Mouse (Mus musculus) urinary bladder, postnatal 25 days (tissue): Measurements from ENCODE around the gene Zfp319.

Source experiments
- DNase-seq: peaks from one replicate; pipeline ENCODE4 v3.0.0; 2022; ENCODE audit warnings: low spot score

Gene Zfp319

GRCm38 (mm10) chr8:95351461-95351860 lies 19.7 kb upstream of the Zfp319 start:
- no peak for DNase-seq

DNA sequence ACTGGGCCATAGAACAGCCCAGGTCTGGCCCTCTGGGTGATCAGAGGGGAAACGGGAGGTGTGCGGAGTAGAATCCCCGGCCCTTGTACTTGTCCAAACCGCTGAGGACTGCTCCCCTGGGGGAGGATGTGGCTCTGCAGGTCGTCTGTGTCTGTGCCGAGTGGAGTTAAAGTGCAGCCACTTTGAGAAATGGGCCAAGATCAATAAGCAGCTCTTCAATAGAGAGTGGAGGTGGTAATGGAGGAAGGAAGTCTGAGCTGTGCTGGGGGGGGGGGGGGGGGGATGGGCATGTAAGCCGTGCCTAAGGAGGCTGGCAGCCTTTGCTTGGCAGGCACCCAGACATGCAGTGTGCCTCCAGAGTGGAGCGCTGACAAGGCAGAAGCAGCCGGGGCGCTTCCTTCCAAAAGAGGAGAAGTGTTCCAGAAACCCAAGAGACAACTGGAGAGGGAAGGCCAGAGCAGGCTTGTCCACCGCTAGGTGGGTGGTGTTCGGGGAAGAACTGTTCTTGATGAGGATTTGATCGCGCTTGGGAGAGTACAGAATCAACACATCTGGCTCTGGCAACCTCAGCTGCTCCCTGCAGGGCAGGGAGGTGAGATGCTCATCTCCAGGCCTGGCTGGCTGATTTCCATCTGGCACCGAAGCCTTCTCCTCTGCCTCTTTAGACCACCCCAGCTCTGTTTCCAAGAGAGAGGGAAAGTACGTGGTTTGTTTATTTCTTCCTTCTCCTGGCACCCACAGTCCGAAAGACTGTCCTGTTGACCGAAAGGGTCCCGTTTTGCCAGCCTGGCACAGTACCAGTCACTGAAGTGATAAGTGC lies 17.3 kb upstream of the Zfp319 start:
- DNase-seq = no peak

GRCm38 (mm10) chr8:95348356-95348755 lies 16.6 kb upstream of the Zfp319 start:
- DNase-seq = no peak

GRCm38 (mm10) chr8:95346643-95347545 lies 15.1 kb upstream of the Zfp319 start:
- DNase-seq = peak; percentile 56

DNA sequence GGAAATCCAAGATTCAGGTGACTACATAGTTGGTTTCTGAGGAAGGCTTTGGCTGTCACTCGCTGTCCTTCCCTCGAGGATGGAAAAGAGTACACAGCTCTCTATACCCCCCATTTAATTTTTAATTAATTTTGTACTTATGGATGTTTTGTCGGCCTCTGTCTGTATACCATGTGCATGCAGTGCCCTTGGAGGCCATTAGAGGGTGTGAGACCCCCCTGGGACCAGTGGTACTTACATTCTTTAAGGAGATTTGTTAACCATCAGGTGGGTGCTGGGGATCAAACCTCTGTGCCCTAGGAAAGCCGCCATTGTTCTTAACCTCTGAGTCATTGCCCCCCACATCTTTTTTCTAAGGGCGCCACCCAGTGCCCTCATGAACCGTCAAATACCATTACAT lies 12.9 kb upstream of the Zfp319 start:
- no peak for DNase-seq

DNA sequence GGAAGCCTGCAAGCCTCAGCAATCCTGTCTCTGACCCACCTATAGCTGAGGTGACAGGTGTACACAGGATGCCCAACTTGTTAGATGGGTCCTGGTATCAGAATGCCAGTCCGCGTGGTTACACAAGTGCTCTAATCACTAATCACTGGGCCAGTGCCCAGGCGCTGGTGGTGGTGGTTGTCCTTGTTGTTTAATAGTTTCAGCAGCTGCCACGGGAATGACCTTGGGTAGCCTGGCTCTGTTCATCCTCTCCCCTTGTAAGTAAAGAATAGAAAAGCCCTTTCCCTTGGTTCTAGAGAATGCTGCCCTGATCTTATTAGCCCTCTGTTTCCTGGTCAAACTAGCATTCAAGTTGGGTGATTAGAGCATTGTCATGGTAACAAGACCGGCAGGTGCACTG lies 10.0 kb upstream of the Zfp319 start:
- no peak for DNase-seq

- no peak for DNase-seq
Measured at GRCm38 (mm10) chr8:95336363-95336762, 4.6 kb upstream of the Zfp319 start.

GRCm38 (mm10) chr8:95335706-95336105 lies 4.0 kb upstream of the Zfp319 start:
- DNase-seq = no peak

- DNase-seq = no peak
Measured at GRCm38 (mm10) chr8:95332437-95333199, 868 bp upstream of the Zfp319 start.

DNA sequence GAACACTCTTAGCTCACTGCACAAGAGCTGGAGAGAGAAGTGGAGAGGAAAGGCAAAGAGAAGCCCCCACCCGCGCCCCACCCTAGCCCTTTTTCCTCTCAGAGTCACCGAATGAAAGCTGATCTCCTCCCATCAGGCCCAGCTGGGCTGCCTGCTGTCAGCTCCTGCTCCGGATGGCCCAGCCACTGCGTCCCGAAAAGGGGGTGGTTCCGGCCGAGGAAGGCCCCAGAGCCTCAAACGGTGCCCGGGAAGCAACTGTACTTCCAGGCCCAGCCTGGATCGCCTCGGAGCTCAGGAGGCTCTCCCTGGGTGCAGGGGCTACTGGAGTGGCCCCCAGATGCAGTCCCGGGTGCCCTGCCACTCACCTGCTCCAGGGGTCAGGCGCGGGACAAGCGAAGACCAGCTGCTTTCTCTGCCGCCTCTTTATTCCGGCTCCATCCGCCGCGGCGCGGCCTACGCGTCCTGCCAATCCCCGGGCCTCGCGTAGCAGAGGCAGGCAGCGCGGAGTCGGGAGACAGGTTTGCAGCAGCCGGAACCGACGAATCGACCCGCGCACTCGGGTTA lies 512 bp downstream of the Zfp319 start:
- DNase-seq = no peak

- no peak for DNase-seq
Measured at GRCm38 (mm10) chr8:95330367-95330766, 1.4 kb downstream of the Zfp319 start.

GRCm38 (mm10) chr8:95327866-95328465 lies 3.8 kb downstream of the Zfp319 start:
- DNase-seq = no peak

- DNase-seq = no peak
Measured at GRCm38 (mm10) chr8:95326822-95327221, 4.9 kb downstream of the Zfp319 start.

GRCm38 (mm10) chr8:95324646-95325045 lies 7.1 kb downstream of the Zfp319 start:
- DNase-seq = no peak

- DNase-seq = no peak
Measured at GRCm38 (mm10) chr8:95323201-95323600, 8.5 kb downstream of the Zfp319 start.

DNA sequence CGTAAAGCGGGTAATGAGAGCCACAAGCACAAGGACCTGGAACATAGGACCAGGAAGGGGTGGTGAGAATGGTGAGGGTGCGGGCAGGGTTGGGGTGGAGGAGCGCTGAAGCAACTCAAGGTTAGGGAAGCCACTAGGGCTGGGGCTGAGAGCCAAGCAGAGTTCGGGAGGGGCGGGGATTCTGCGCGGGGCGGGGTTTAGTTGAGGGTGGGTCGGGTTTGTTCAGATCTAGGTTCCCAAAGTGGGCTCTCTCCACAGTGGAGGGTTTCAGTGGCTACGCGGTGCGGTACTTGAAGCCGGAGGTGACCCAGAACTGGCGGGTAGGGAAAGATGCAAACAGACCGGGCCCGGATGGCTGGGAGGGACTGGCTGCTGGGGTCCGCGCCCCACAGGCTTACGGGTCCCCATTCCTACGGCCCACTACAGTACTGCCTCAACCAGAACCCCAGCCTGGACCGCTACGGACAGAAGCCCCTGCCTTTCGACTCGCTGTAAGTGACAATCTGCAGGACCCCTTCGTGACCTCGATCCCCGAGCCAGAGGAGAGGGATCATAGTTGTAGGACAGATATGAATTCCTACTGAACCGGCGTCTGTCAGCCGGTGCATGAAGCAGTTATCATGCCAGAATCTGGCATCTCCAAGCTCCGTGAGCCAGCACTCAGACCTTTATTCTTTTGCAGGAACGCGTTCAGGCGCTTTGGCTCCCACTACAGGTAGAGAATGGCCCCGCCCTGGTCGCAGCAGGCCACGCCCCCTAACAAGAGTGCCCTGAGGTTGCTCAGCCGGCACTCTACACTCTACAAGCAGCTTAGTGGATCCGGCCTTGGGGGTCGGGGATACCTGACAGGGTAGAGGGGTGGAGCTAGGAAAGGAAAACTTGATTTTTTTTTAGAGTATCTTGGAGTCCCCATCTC lies 11.3 kb downstream of the Zfp319 start:
- peak; percentile 73 for DNase-seq

DNA sequence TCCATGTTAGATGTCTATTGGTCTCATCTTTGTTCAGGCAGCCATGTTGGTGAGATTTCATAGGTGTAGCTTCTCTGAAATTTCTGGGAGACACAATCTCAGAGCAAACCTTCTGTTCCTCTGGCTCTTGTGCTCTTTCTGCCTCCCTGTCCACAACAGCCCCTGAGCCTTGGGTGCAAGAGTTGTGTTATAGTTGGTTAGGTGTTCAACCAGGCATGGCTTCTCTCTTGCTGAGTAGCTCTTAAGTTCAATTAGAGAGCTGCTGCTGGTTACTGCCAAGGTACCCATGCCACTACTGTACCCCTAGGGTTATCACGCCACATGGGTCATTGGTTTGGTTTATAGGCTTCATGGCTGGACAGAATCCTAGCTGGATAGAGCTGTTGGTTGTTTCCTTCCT lies 16.4 kb downstream of the Zfp319 start:
- DNase-seq = no peak

DNA sequence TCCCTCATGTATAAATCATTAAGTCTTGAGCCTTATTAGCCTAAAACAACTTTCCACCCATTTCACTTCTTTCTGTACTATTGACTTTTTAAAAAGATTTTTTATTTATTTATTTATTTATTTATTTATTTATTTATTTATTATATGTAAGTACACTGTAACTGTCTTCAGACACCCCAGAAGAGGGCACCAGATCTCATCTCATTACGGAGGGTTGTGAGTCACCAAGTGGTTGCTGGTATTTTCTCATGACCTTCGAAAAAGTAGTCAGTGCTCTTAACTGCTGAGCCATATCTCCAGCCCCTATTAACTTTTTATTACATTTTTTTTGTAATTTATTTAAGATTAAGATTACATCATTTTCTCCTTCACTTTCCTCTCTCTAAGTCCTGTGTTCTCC lies 17.0 kb downstream of the Zfp319 start:
- DNase-seq = no peak

GRCm38 (mm10) chr8:95313857-95314256 lies 17.9 kb downstream of the Zfp319 start:
- DNase-seq = no peak

DNA sequence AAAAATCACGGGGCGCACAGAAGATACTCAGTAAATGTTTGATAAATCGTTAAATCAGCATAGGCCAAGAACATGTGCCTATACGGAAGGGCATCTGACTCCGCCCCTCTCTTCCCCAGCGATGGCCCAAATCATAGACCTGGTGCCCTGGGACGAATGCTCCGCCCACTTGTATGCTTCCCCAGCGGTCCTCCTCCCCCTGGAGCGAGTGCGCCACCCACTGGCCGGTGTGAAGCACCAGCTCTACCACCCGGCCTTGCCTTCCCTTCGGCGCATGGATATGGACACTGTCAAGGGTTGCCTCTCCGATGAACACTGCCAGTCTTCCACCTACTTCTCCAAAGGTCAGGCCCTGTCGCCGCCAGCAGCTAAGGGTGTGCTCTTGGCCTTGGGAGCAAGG lies 18.9 kb downstream of the Zfp319 start:
- no peak for DNase-seq
